Mouse (Mus musculus) thymus, adult 2 months (tissue): ENCODE measurements around the gene Fbxo6. TPM values are rescaled to one million over a fixed set of nuclear protein-coding genes. Genes with fewer than 3 reads are reported as not detected.
"Not testable (repeated sequence)": the region's sequence is repeated elsewhere in the genome, so short reads cannot be mapped to it uniquely, and the experiment has no call there.

Experiments
- DNase-seq: peaks from one replicate; pipeline ENCODE4 v3.0.0; 2021
- H3K27ac ChIP-seq: fragments of 200-500 bp; 2 replicates; pipeline ENCODE4 v1.5.1; 2012; ENCODE audit warnings: low read length, control low read depth; ENCODE audit not compliant: control insufficient read depth, insufficient read depth
- H3K27me3 ChIP-seq: fragments of 200-500 bp; 2 replicates; pipeline ENCODE4 v1.6.1; 2012; ENCODE audit warnings: mild to moderate bottlenecking, low read length, moderate library complexity, mixed read lengths; ENCODE audit not compliant: control insufficient read depth, insufficient read depth
- H3K36me3 ChIP-seq: fragments of 200-500 bp; 2 replicates; pipeline ENCODE4 v1.6.1; 2012; ENCODE audit warnings: mild to moderate bottlenecking, low read length, moderate library complexity; ENCODE audit not compliant: control insufficient read depth, insufficient read depth
- H3K4me1 ChIP-seq: fragments of 200-500 bp; replicated peaks from 2 replicates; pipeline ENCODE4 v1.6.1; 2012; ENCODE audit warnings: low read length; ENCODE audit not compliant: control insufficient read depth, insufficient read depth
- H3K4me3 ChIP-seq: fragments of 200-500 bp; 2 replicates; pipeline ENCODE4 v1.5.1; 2012; ENCODE audit warnings: mild to moderate bottlenecking, low read length, control low read depth, moderate library complexity; ENCODE audit not compliant: control insufficient read depth, insufficient read depth
- CTCF ChIP-seq: fragments of 200-500 bp; IDR thresholded peaks from 2 replicates; pipeline ENCODE4 v1.5.1; 2012; ENCODE audit warnings: mild to moderate bottlenecking, control low read depth, low read length, moderate library complexity, borderline replicate concordance; ENCODE audit not compliant: control insufficient read depth, poor library complexity, insufficient read depth; ENCODE audit errors: extremely low read depth
- POLR2A ChIP-seq: fragments of 200-500 bp; IDR thresholded peaks from 2 replicates; pipeline ENCODE4 v1.6.1; 2012; ENCODE audit warnings: mild to moderate bottlenecking, low read length, control low read depth, moderate library complexity; ENCODE audit not compliant: control insufficient read depth, poor library complexity, insufficient read depth; ENCODE audit errors: extremely low read depth
- WGBS: fragments of 180-500 bp; shearing (Covaris S2); methylation state at CpG from one replicate; pipeline ENCODE4 v1.1.7; 2018; 5-methylcytosine and 5-hydroxymethylcytosine counted together
- polyA plus RNA-seq: library from polyadenylated mRNA; depleted of rRNA; stranded (reverse); fragments of >200 nt; gene quantifications from 2 replicates; pipeline ENCODE4 v1.2.3, GENCODE M21; 2012

Fbxo6 gene
- polyA plus RNA-seq, 1 experiment: 50.9 TPM

- no peaks in the 10 kb centered on the region; the same call in 1 of the 2 replicates for H3K27me3 ChIP-seq
- WGBS: 91% methylated on average over 4 of the region's 4 CpGs
- no peak overlapping the region for H3K4me3 ChIP-seq
- TF ChIP-seq POLR2A (no peak), CTCF (no peak)
- H3K4me1 ChIP-seq: peaks cover 4% of the 10 kb centered on the region
- no peak for DNase-seq
- H3K36me3 ChIP-seq: no peaks in the 10 kb centered on the region
- H3K27ac ChIP-seq: no peak overlapping the region
Measured at GRCm38 (mm10) chr4:148121362-148121761, 30.6 kb downstream of the Fbxo6 start.

GRCm38 (mm10) chr4:148120555-148120954 lies 31.4 kb downstream of the Fbxo6 start:
- Histone ChIP-seq H3K27ac (no peak overlapping the region), H3K4me3 (no peak overlapping the region), H3K4me1 (peaks cover 4% of the 10 kb centered on the region), H3K36me3 (no peaks in the 10 kb centered on the region), H3K27me3 (no peaks in the 10 kb centered on the region; the same call in 1 of the 2 replicates)
- no peak for DNase-seq
- TF ChIP-seq POLR2A (no peak), CTCF (no peak)
- 47% methylated on average over 9 of the region's 9 CpGs for WGBS

DNA sequence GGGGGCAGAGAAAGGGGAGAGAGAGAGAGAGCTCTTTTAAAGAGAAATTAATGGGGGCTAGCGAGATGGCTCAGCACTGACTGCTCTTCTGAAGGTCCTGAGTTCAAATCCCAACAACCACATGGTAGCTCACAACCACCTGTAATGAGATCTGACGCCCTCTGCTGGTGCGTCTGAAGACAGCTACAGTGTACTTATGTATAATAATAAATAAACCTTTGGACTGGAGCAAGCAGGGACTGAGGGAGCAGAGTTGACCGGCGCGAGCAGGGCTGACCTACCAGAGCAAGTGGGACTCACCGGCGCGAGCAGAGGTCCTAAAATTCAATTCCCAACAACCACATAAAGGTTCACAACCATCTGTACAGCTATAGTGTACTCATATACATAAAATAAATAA lies 32.4 kb downstream of the Fbxo6 start:
- WGBS: 93% methylated on average over 9 of the region's 9 CpGs
- not testable (repeated sequence) for H3K36me3 ChIP-seq, H3K4me1 ChIP-seq, H3K27me3 ChIP-seq, DNase-seq, H3K27ac ChIP-seq, H3K4me3 ChIP-seq

DNA sequence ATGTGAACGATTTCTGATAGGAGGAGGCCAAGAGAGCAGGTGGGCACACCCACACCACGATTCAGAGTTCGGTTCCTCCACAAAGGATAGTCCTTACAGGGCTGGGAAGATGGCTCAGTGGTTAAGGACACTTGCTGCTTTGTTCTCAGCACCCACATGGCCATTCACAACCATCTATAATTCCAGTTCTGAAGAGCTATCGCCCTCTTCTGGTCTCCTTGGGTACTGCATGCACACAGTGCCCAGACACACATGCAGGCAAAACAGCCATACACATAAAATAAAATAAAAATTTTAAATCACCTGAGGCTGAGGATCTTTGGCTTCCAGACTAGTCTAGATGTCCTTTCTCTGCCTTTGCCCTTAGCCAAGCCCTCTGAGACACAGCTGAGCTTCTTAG lies 34.5 kb downstream of the Fbxo6 start:
- WGBS: 79% methylated on average over 4 of the region's 4 CpGs

GRCm38 (mm10) chr4:148116657-148117056 lies 35.3 kb downstream of the Fbxo6 start:
- Histone ChIP-seq H3K36me3 (no peaks in the 10 kb centered on the region), H3K4me1 (peaks cover 10% of the 10 kb centered on the region), H3K27ac (no peak overlapping the region), H3K4me3 (no peak overlapping the region), H3K27me3 (no peaks in the 10 kb centered on the region)
- DNase-seq: no peak
- WGBS: 86% methylated on average over 4 of the region's 4 CpGs
- no peak for TF ChIP-seq POLR2A
- TF ChIP-seq CTCF: no peak

More for the DNA sequence above, 34.5 kb downstream of the Fbxo6 start:
- Histone ChIP-seq H3K36me3 (no peaks in the 10 kb centered on the region), H3K4me1 (peaks cover 10% of the 10 kb centered on the region), H3K27me3 (no peaks in the 10 kb centered on the region; the same call in 1 of the 2 replicates), H3K4me3 (no peak overlapping the region), H3K27ac (no peak overlapping the region)
- TF ChIP-seq CTCF: no peak
- no peak for TF ChIP-seq POLR2A
- no peak for DNase-seq

GRCm38 (mm10) chr4:148115467-148115866 lies 36.5 kb downstream of the Fbxo6 start:
- DNase-seq: peak; percentile 48
- H3K36me3 ChIP-seq: no peaks in the 10 kb centered on the region
- no peaks in the 10 kb centered on the region for H3K27me3 ChIP-seq
- WGBS: 5% methylated on average over 15 of the region's 15 CpGs
- no peak overlapping the region for H3K27ac ChIP-seq
- no peak overlapping the region for H3K4me3 ChIP-seq
- peaks cover 10% of the 10 kb centered on the region for H3K4me1 ChIP-seq
- TF ChIP-seq POLR2A (no peak), CTCF (peak; percentile 49; the same call in 1 of the 2 replicates)

- no peak overlapping the region for H3K4me3 ChIP-seq
- H3K27ac ChIP-seq: no peak overlapping the region
- peak; percentile 87 for DNase-seq
- WGBS: 9% methylated on average over 15 of the region's 15 CpGs
- no peaks in the 10 kb centered on the region for H3K27me3 ChIP-seq
- no peaks in the 10 kb centered on the region for H3K36me3 ChIP-seq
- peak; percentile 97 for TF ChIP-seq CTCF
- no peak for TF ChIP-seq POLR2A
- peaks cover 10% of the 10 kb centered on the region for H3K4me1 ChIP-seq
Measured at GRCm38 (mm10) chr4:148114758-148115391, 37.1 kb downstream of the Fbxo6 start.
